Mouse (Mus musculus): Measurements from ENCODE around the gene Isy1. TPM values are rescaled to one million over a fixed set of nuclear protein-coding genes. Genes with fewer than 3 reads are reported as not detected.
"Not testable (repeated sequence)": the region's sequence is repeated elsewhere in the genome, so short reads cannot be mapped to it uniquely, and the experiment has no call there.

Isy1 gene
- polyA plus RNA-seq, 1 experiment from 2014 or later, result 25.7 TPM

GRCm38 (mm10) chr6:87780546-87781301, 57.9 kb downstream of the Isy1 start:
- 85% methylated on average over 10 of the region's 10 CpGs for WGBS
- ATAC-seq (ENCODE audit: low FRiP score), result no peak
- Histone ChIP-seq H3K27me3 (no peaks in the 10 kb centered on the region), H3K27ac (no peak overlapping the region), H3K36me3 (no peaks in the 10 kb centered on the region), H3K4me1 (replicated peaks) (no peaks in the 10 kb centered on the region), H3K9ac (no peak overlapping the region), H3K4me3 (no peak overlapping the region), H3K4me2 (no peak overlapping the region), H3K9me3 (no peaks in the 10 kb centered on the region)

- Histone ChIP-seq H3K36me3 (no peaks in the 10 kb centered on the region), H3K27me3 (no peaks in the 10 kb centered on the region), H3K9me3 (no peaks in the 10 kb centered on the region), H3K4me1 (replicated peaks) (no peaks in the 10 kb centered on the region), H3K4me2 (no peak overlapping the region), H3K4me3 (no peak overlapping the region), H3K9ac (no peak overlapping the region), H3K27ac (no peak overlapping the region)
- WGBS, result 91% methylated on average over 11 of the region's 11 CpGs
- ATAC-seq (ENCODE audit: low FRiP score), result no peak
Measured at GRCm38 (mm10) chr6:87779174-87780165, 59.1 kb downstream of the Isy1 start.

GRCm38 (mm10) chr6:87778294-87779173, 60.1 kb downstream of the Isy1 start:
- Histone ChIP-seq H3K4me3 (no peak overlapping the region), H3K9ac (no peak overlapping the region), H3K4me1 (replicated peaks) (no peaks in the 10 kb centered on the region), H3K27ac (no peak overlapping the region), H3K4me2 (no peak overlapping the region), H3K9me3 (no peaks in the 10 kb centered on the region), H3K27me3 (no peaks in the 10 kb centered on the region), H3K36me3 (no peaks in the 10 kb centered on the region)
- 82% methylated on average over 11 of the region's 11 CpGs for WGBS
- ATAC-seq (ENCODE audit: low FRiP score), result no peak

- no peak for ATAC-seq (ENCODE audit: low FRiP score)
- H3K4me1 ChIP-seq (replicated peaks), result no peaks in the 10 kb centered on the region
- WGBS, result 89% methylated on average over 2 of the region's 2 CpGs
- no peaks in the 10 kb centered on the region for H3K36me3 ChIP-seq
- H3K27me3 ChIP-seq, result no peaks in the 10 kb centered on the region
- no peak within 1 kb of the TSS for H3K9ac ChIP-seq
- no peak within 1 kb of the TSS for H3K4me2 ChIP-seq
- no peak within 1 kb of the TSS for H3K4me3 ChIP-seq
- no peak within 1 kb of the TSS for H3K27ac ChIP-seq
- no peaks in the 10 kb centered on the region for H3K9me3 ChIP-seq
Measured at GRCm38 (mm10) chr6:87777842-87778241, 60.8 kb downstream of the Isy1 start, which contains the start of gene Gp9. Gene Gp9 (plus strand): TSS chr6:87778072.

GRCm38 (mm10) chr6:87776663-87777062, 61.9 kb downstream of the Isy1 start:
- H3K27ac ChIP-seq, result no peak overlapping the region
- H3K4me2 ChIP-seq, result no peak overlapping the region
- H3K9ac ChIP-seq, result no peak overlapping the region
- ATAC-seq (ENCODE audit: low FRiP score), result no peak
- H3K27me3 ChIP-seq, result no peaks in the 10 kb centered on the region
- H3K4me3 ChIP-seq, result no peak overlapping the region
- no peaks in the 10 kb centered on the region for H3K4me1 ChIP-seq (replicated peaks)
- WGBS, result 100% methylated on average over 1 of the region's 1 CpGs
- no peaks in the 10 kb centered on the region for H3K36me3 ChIP-seq
- H3K9me3 ChIP-seq, result no peaks in the 10 kb centered on the region

- ATAC-seq (ENCODE audit: low FRiP score), result no peak
- Histone ChIP-seq H3K27me3 (no peaks in the 10 kb centered on the region), H3K9ac (no peak overlapping the region), H3K4me2 (no peak overlapping the region), H3K36me3 (no peaks in the 10 kb centered on the region), H3K27ac (no peak overlapping the region), H3K4me1 (replicated peaks) (no peaks in the 10 kb centered on the region), H3K4me3 (no peak overlapping the region), H3K9me3 (no peaks in the 10 kb centered on the region)
- WGBS, result 79% methylated on average over 3 of the region's 3 CpGs
Measured at GRCm38 (mm10) chr6:87775588-87776245, 62.9 kb downstream of the Isy1 start.

GRCm38 (mm10) chr6:87774909-87775308, 63.7 kb downstream of the Isy1 start:
- Histone ChIP-seq H3K9ac (no peak overlapping the region), H3K36me3 (no peaks in the 10 kb centered on the region), H3K4me3 (no peak overlapping the region), H3K4me1 (replicated peaks) (no peaks in the 10 kb centered on the region), H3K27me3 (no peaks in the 10 kb centered on the region), H3K27ac (no peak overlapping the region), H3K9me3 (no peaks in the 10 kb centered on the region), H3K4me2 (no peak overlapping the region)
- 89% methylated on average over 9 of the region's 9 CpGs for WGBS
- no peak for ATAC-seq (ENCODE audit: low FRiP score)

GRCm38 (mm10) chr6:87774466-87774865, 64.1 kb downstream of the Isy1 start:
- H3K36me3 ChIP-seq, result no peaks in the 10 kb centered on the region
- H3K4me3 ChIP-seq, result no peak overlapping the region
- H3K27ac ChIP-seq, result no peak overlapping the region
- H3K9me3 ChIP-seq, result no peaks in the 10 kb centered on the region
- H3K4me2 ChIP-seq, result no peak overlapping the region
- H3K4me1 ChIP-seq (replicated peaks), result no peaks in the 10 kb centered on the region
- no peaks in the 10 kb centered on the region for H3K27me3 ChIP-seq
- ATAC-seq (ENCODE audit: low FRiP score), result no peak
- no peak overlapping the region for H3K9ac ChIP-seq
- 44% methylated on average over 1 of the region's 1 CpGs for whole genome bisulfite sequencing

GRCm38 (mm10) chr6:87770626-87771025, 68.0 kb downstream of the Isy1 start:
- ATAC-seq (ENCODE audit: low FRiP score), result no peak
- WGBS, result 56% methylated on average over 8 of the region's 8 CpGs
- no peak overlapping the region for H3K27ac ChIP-seq

GRCm38 (mm10) chr6:87764296-87764695, 74.3 kb downstream of the Isy1 start:
- not testable (repeated sequence) for H3K4me1 ChIP-seq (replicated peaks); H3K4me3 ChIP-seq; H3K4me2 ChIP-seq; H3K27ac ChIP-seq; H3K9me3 ChIP-seq; H3K27me3 ChIP-seq; ATAC-seq (ENCODE audit: low FRiP score); H3K9ac ChIP-seq; H3K36me3 ChIP-seq
- WGBS, result 96% methylated on average over 2 of the region's 2 CpGs

More at GRCm38 (mm10) chr6:87770626-87771025, 68.0 kb downstream of the Isy1 start:
- Histone ChIP-seq H3K9me3 (no peaks in the 10 kb centered on the region; the same call in 1 of the 2 replicates), H3K36me3 (no peaks in the 10 kb centered on the region), H3K27me3 (no peaks in the 10 kb centered on the region), H3K4me3 (no peak overlapping the region), H3K4me2 (no peak overlapping the region), H3K9ac (no peak overlapping the region), H3K4me1 (replicated peaks) (no peaks in the 10 kb centered on the region)

All from hindbrain, embryonic 13.5 days (tissue).